Mouse (Mus musculus): ENCODE results near the gene A030005L19Rik. TPM values are rescaled to one million over a fixed set of nuclear protein-coding genes. Genes with fewer than 3 reads are reported as not detected.
"Not testable (repeated sequence)": the region's sequence is repeated elsewhere in the genome, so short reads cannot be mapped to it uniquely, and the experiment has no call there.

A030005L19Rik gene
- polyA plus RNA-seq, 1 experiment from 2014 or later: 0.18 TPM

GRCm38 (mm10) chr1:82942505-82942904 lies 29.4 kb downstream of the A030005L19Rik start:
- H3K4me1 ChIP-seq; H3K9ac ChIP-seq; H3K36me3 ChIP-seq; H3K9me3 ChIP-seq; H3K27me3 ChIP-seq; ATAC-seq (ENCODE audit: low FRiP score, low read depth); H3K4me3 ChIP-seq; H3K27ac ChIP-seq; H3K4me2 ChIP-seq (replicated peaks): not testable (repeated sequence)
- WGBS: 92% methylated on average over 2 of the region's 2 CpGs

- H3K4me1 ChIP-seq; H3K36me3 ChIP-seq; ATAC-seq (ENCODE audit: low FRiP score, low read depth); H3K9ac ChIP-seq; H3K27ac ChIP-seq; H3K9me3 ChIP-seq; H3K27me3 ChIP-seq; H3K4me3 ChIP-seq; H3K4me2 ChIP-seq (replicated peaks): not testable (repeated sequence)
- no CpG with 5 or more reads among the region's 6 CpGs for WGBS
Measured at GRCm38 (mm10) chr1:82943295-82943694, 30.2 kb downstream of the A030005L19Rik start, which contains the start of gene A030003K21Rik. A030003K21Rik (minus strand) TSS chr1:82943388.

- not testable (repeated sequence) for H3K9me3 ChIP-seq; H3K9ac ChIP-seq; ATAC-seq (ENCODE audit: low FRiP score, low read depth); H3K4me3 ChIP-seq; H3K4me1 ChIP-seq; H3K4me2 ChIP-seq (replicated peaks); H3K36me3 ChIP-seq; H3K27ac ChIP-seq; H3K27me3 ChIP-seq
- 89% methylated on average over 2 of the region's 2 CpGs for WGBS
Measured at GRCm38 (mm10) chr1:82946029-82946428, 32.9 kb downstream of the A030005L19Rik start.

GRCm38 (mm10) chr1:82948601-82949000 lies 35.5 kb downstream of the A030005L19Rik start:
- WGBS: 80% methylated on average over 2 of the region's 2 CpGs
- no peak overlapping the region for H3K27ac ChIP-seq
- H3K27me3 ChIP-seq: no peaks in the 10 kb centered on the region
- no peaks in the 10 kb centered on the region for H3K4me1 ChIP-seq
- no peak for ATAC-seq (ENCODE audit: low FRiP score, low read depth)
- no peak overlapping the region for H3K4me2 ChIP-seq (replicated peaks)
- no peak overlapping the region for H3K9ac ChIP-seq
- no peak overlapping the region for H3K4me3 ChIP-seq
- H3K9me3 ChIP-seq: no peaks in the 10 kb centered on the region
- no peaks in the 10 kb centered on the region for H3K36me3 ChIP-seq

GRCm38 (mm10) chr1:82955913-82956312 lies 42.8 kb downstream of the A030005L19Rik start, which contains the start of gene Gm7544:
Gm7544 (minus strand) TSS chr1:82956013.
- not testable (repeated sequence) for H3K36me3 ChIP-seq; H3K27ac ChIP-seq; H3K4me1 ChIP-seq; ATAC-seq (ENCODE audit: low FRiP score, low read depth); H3K9ac ChIP-seq; H3K9me3 ChIP-seq; H3K4me2 ChIP-seq (replicated peaks); H3K4me3 ChIP-seq; H3K27me3 ChIP-seq

- Histone ChIP-seq H3K4me2 (replicated peaks) (no peak within 1 kb of the TSS), H3K36me3 (no peaks in the 10 kb centered on the region), H3K27ac (no peak within 1 kb of the TSS), H3K4me3 (no peak within 1 kb of the TSS), H3K9ac (no peak within 1 kb of the TSS), H3K9me3 (0 out of 2 replicates have a peak, but pooled peaks cover 5% of the 10 kb centered on the region), H3K4me1 (no peaks in the 10 kb centered on the region), H3K27me3 (no peaks in the 10 kb centered on the region)
- ATAC-seq (ENCODE audit: low FRiP score, low read depth): no peak
- WGBS: 88% methylated on average over 11 of the region's 11 CpGs
Measured at GRCm38 (mm10) chr1:82959870-82960385, 46.8 kb downstream of the A030005L19Rik start, which contains the start of gene Gm47955. Gm47955 (plus strand) TSS chr1:82960286.

Other genes with a start within 250 kb of the A030005L19Rik start
- gene Mff, start 188.4 kb upstream of the A030005L19Rik start, polyA plus RNA-seq (2015; fragmentation: Nextera tagmentation; extraction: Ambion mirVana): 220 and 230 TPM in 2 replicates
- 0.20 and 0.23 TPM in 2 replicates for gene Tm4sf20, start 144.9 kb upstream of the A030005L19Rik start, polyA plus RNA-seq (2015; fragmentation: Nextera tagmentation; extraction: Ambion mirVana)
- not detected in 2 replicates for gene Gm47791, start 142.1 kb upstream of the A030005L19Rik start, polyA plus RNA-seq (2015; fragmentation: Nextera tagmentation; extraction: Ambion mirVana)
- 25.3 and 27.4 TPM in 2 replicates for gene Agfg1, start 73.8 kb upstream of the A030005L19Rik start, polyA plus RNA-seq (2015; fragmentation: Nextera tagmentation; extraction: Ambion mirVana)
- not detected in 2 replicates for gene A030014E15Rik, start 11.6 kb downstream of the A030005L19Rik start, polyA plus RNA-seq (2015; fragmentation: Nextera tagmentation; extraction: Ambion mirVana)
- not detected in 2 replicates for gene Gm6217, start 18.1 kb downstream of the A030005L19Rik start, polyA plus RNA-seq (2015; fragmentation: Nextera tagmentation; extraction: Ambion mirVana)
- gene A030003K21Rik, start 30.1 kb downstream of the A030005L19Rik start, polyA plus RNA-seq (2015; fragmentation: Nextera tagmentation; extraction: Ambion mirVana): not detected in 2 replicates
- not detected in 2 replicates for gene Gm7544, start 42.7 kb downstream of the A030005L19Rik start, polyA plus RNA-seq (2015; fragmentation: Nextera tagmentation; extraction: Ambion mirVana)
- not detected in 2 replicates for gene Gm47955, start 47.0 kb downstream of the A030005L19Rik start, polyA plus RNA-seq (2015; fragmentation: Nextera tagmentation; extraction: Ambion mirVana)
- not detected in 2 replicates for gene Gm47959, start 87.2 kb downstream of the A030005L19Rik start, polyA plus RNA-seq (2015; fragmentation: Nextera tagmentation; extraction: Ambion mirVana)
- gene Slc19a3, start 125.1 kb downstream of the A030005L19Rik start, polyA plus RNA-seq (2015; fragmentation: Nextera tagmentation; extraction: Ambion mirVana): 0.38 and 0.43 TPM in 2 replicates
- gene Krtap28-10, start 129.2 kb downstream of the A030005L19Rik start, polyA plus RNA-seq (2015; fragmentation: Nextera tagmentation; extraction: Ambion mirVana): not detected in 2 replicates
- gene Gm47969, start 131.6 kb downstream of the A030005L19Rik start, polyA plus RNA-seq (2015; fragmentation: Nextera tagmentation; extraction: Ambion mirVana): not detected in 2 replicates
- not detected in 2 replicates for gene A030005K14Rik, start 146.1 kb downstream of the A030005L19Rik start, polyA plus RNA-seq (2015; fragmentation: Nextera tagmentation; extraction: Ambion mirVana)
- gene Krtap28-13, start 147.6 kb downstream of the A030005L19Rik start, polyA plus RNA-seq (2015; fragmentation: Nextera tagmentation; extraction: Ambion mirVana): not detected in 2 replicates
- not detected in 2 replicates for gene Ccl20, start 203.4 kb downstream of the A030005L19Rik start, polyA plus RNA-seq (2015; fragmentation: Nextera tagmentation; extraction: Ambion mirVana)
- 0.14 TPM in 1 of 2 replicates, not detected in the other for gene Daw1, start 246.4 kb downstream of the A030005L19Rik start, polyA plus RNA-seq (2015; fragmentation: Nextera tagmentation; extraction: Ambion mirVana)

Data from limb, embryonic 13.5 days (tissue).